ENCODE assay signal across 8 mouse cellular contexts in genomic region chr15:81693366-81693966, GRCm38 (mm10). TPM values are rescaled to one million over a fixed set of nuclear protein-coding genes. Genes with fewer than 3 reads are reported as not detected.
DNase-seq lines count a peak whose midpoint lies in the region; ATAC-seq and TF ChIP-seq lines count a peak whose summit lies in the region.

No protein-coding gene starts in this region.

- intact Hi-C loops in left cerebral cortex, postnatal 14 days (cut with DNase I), result no loop called here

- peaks cover 47% of the 10 kb centered on the region for H3K27me3 ChIP-seq in heart, embryonic 11.5 days (ENCODE audit: control insufficient read depth, insufficient read depth, low read length)
- H3K27me3 ChIP-seq in ES-Bruce4 (ENCODE audit: control insufficient read depth, insufficient read depth, low read length, poor library complexity, severe bottlenecking), result no peaks in the 10 kb centered on the region
- H3K27me3 ChIP-seq in forebrain, embryonic 13.5 days, result peaks cover 53% of the 10 kb centered on the region
- peaks cover 63% of the 10 kb centered on the region for H3K27me3 ChIP-seq in liver, embryonic 15.5 days

- ATAC-seq in heart, embryonic 11.5 days (replicated peaks; ENCODE audit: insufficient number of reproducible peaks, low FRiP score, low TSS enrichment), result no peak
- peak; percentile 37 for ATAC-seq in forebrain, embryonic 13.5 days
- ATAC-seq in liver, embryonic 15.5 days (ENCODE audit: insufficient read depth), result peak; percentile 12; the same call in 1 of the 2 replicates

- no peak for DNase-seq in heart, adult 11 months
- DNase-seq in cerebellum, postnatal 36 days, result no peak
- no peak for DNase-seq in left cerebral cortex, postnatal 14 days (ENCODE audit: low spot score in 2 of 2)
- no peak for DNase-seq in testis, postnatal 14 days (ENCODE audit: low spot score)

- peak overlapping the region; percentile 91 for H3K4me2 ChIP-seq in heart, embryonic 11.5 days
- H3K4me2 ChIP-seq in forebrain, embryonic 13.5 days, result peak overlapping the region; percentile 94
- H3K4me2 ChIP-seq in liver, embryonic 15.5 days, result peak overlapping the region; percentile 75

- peak overlapping the region; percentile 61 for H3K4me3 ChIP-seq in heart, embryonic 11.5 days (ENCODE audit: low read depth, low read length)
- H3K4me3 ChIP-seq in ES-Bruce4 (ENCODE audit: low read depth, low read length), result peak overlapping the region; percentile 45
- H3K4me3 ChIP-seq in forebrain, embryonic 13.5 days, result peak overlapping the region; percentile 54
- H3K4me3 ChIP-seq in liver, embryonic 15.5 days (replicated peaks), result peak overlapping the region; percentile 53

- no peak for TF ChIP-seq POLR2A in ES-Bruce4 (IDR thresholded peaks at IDR 0.05; ENCODE audit: insufficient read depth, low read length)

- no peaks in the 10 kb centered on the region for H3K9me3 ChIP-seq in heart, embryonic 11.5 days (replicated peaks; ENCODE audit: control insufficient read depth, low read length)
- no peaks in the 10 kb centered on the region for H3K9me3 ChIP-seq in ES-Bruce4 (replicated peaks; ENCODE audit: control insufficient read depth, insufficient read depth, low read length, poor library complexity, severe bottlenecking)
- H3K9me3 ChIP-seq in forebrain, embryonic 13.5 days (replicated peaks), result no peaks in the 10 kb centered on the region
- no peaks in the 10 kb centered on the region for H3K9me3 ChIP-seq in liver, embryonic 15.5 days (replicated peaks)

- H3K9ac ChIP-seq in heart, embryonic 11.5 days (ENCODE audit: low read depth, low read length), result peak overlapping the region; percentile 46; the same call in 1 of the 2 replicates
- peak overlapping the region; percentile 67 for H3K9ac ChIP-seq in ES-Bruce4 (ENCODE audit: low read depth, poor library complexity, severe bottlenecking)
- H3K9ac ChIP-seq in forebrain, embryonic 13.5 days, result peak overlapping the region; percentile 76
- H3K9ac ChIP-seq in liver, embryonic 15.5 days, result no peak overlapping the region

- H3K27ac ChIP-seq in heart, embryonic 11.5 days (ENCODE audit: low read depth, low read length), result no peak overlapping the region
- no peak overlapping the region for H3K27ac ChIP-seq in ES-Bruce4 (ENCODE audit: insufficient read depth, low read length)
- no peak overlapping the region for H3K27ac ChIP-seq in forebrain, embryonic 13.5 days
- no peak overlapping the region for H3K27ac ChIP-seq in liver, embryonic 15.5 days (replicated peaks)

- H3K36me3 ChIP-seq in heart, embryonic 11.5 days (ENCODE audit: control insufficient read depth, insufficient read depth, low read length), result no peaks in the 10 kb centered on the region
- H3K36me3 ChIP-seq in ES-Bruce4 (ENCODE audit: control insufficient read depth, insufficient read depth, low read length, poor library complexity, severe bottlenecking), result no peaks in the 10 kb centered on the region
- peaks cover under 1% of the 10 kb centered on the region; the same call in 1 of the 2 replicates for H3K36me3 ChIP-seq in forebrain, embryonic 13.5 days (ENCODE audit: poor library complexity, severe bottlenecking)
- no peaks in the 10 kb centered on the region for H3K36me3 ChIP-seq in liver, embryonic 15.5 days (replicated peaks)

- WGBS in heart, embryonic 11.5 days (ENCODE audit: insufficient replicate concordance), result 4% methylated on average over 41 of the region's 41 CpGs
- 4% methylated on average over 41 of the region's 41 CpGs for WGBS in forebrain, embryonic 13.5 days
- 7% methylated on average over 41 of the region's 41 CpGs for WGBS in liver, embryonic 15.5 days (ENCODE audit: insufficient replicate concordance)

- TF ChIP-seq CTCF in ES-Bruce4 (IDR thresholded peaks at IDR 0.05; ENCODE audit: low read depth, low read length), result no peak

- H3K4me1 ChIP-seq in heart, embryonic 11.5 days (ENCODE audit: control insufficient read depth, insufficient read depth, low read length), result peaks cover 15% of the 10 kb centered on the region
- H3K4me1 ChIP-seq in ES-Bruce4 (ENCODE audit: control insufficient read depth, insufficient read depth, low read length), result no peaks in the 10 kb centered on the region
- H3K4me1 ChIP-seq in forebrain, embryonic 13.5 days, result peaks cover 21% of the 10 kb centered on the region
- peaks cover 17% of the 10 kb centered on the region for H3K4me1 ChIP-seq in liver, embryonic 15.5 days (replicated peaks)

- no peak for TF ChIP-seq EP300 in ES-Bruce4 (IDR thresholded peaks at IDR 0.05; ENCODE audit: insufficient read depth, low read depth, low read length)

RNA-seq across cellular contexts. Expression of gene Chadl, which starts 3.6 kb away (rescaled TPM):
- 0.44 and 1.5 TPM in 2 replicates for polyA plus RNA-seq in heart, embryonic 11.5 days (2014; fragmentation: Nextera tagmentation; extraction: Ambion mirVana)
- 1.0 and 1.1 TPM in 2 replicates for polyA plus RNA-seq in ES-Bruce4 (2011; ENCODE audit: insufficient read depth, insufficient read length, low read depth, missing spikeins)
- 7.4 and 7.7 TPM in 2 replicates for polyA plus RNA-seq in forebrain, embryonic 13.5 days (2015; fragmentation: Nextera tagmentation; extraction: Ambion mirVana)
- polyA plus RNA-seq in liver, embryonic 15.5 days (2015; fragmentation: Nextera tagmentation; extraction: Ambion mirVana), result 0.45 and 0.50 TPM in 2 replicates
- 10 to 100 TPM; 18.8 to 23.8 TPM for total RNA-seq in left cerebral cortex, postnatal 14 days (2021)

RNA-seq across cellular contexts. Expression of gene L3mbtl2, which starts 29.8 kb away (rescaled TPM):
- 17.2 and 17.7 TPM in 2 replicates for polyA plus RNA-seq in heart, embryonic 11.5 days (2014; fragmentation: Nextera tagmentation; extraction: Ambion mirVana)
- polyA plus RNA-seq in ES-Bruce4 (2011; ENCODE audit: insufficient read depth, insufficient read length, low read depth, missing spikeins), result 49.3 and 50.3 TPM in 2 replicates
- 30.9 and 33.8 TPM in 2 replicates for polyA plus RNA-seq in forebrain, embryonic 13.5 days (2015; fragmentation: Nextera tagmentation; extraction: Ambion mirVana)
- 13.1 and 13.8 TPM in 2 replicates for polyA plus RNA-seq in liver, embryonic 15.5 days (2015; fragmentation: Nextera tagmentation; extraction: Ambion mirVana)
- total RNA-seq in left cerebral cortex, postnatal 14 days (2021), result 10 to 100 TPM; 34.4 to 35.5 TPM

RNA-seq across cellular contexts. Expression of gene Zc3h7b, which starts 51.4 kb away (rescaled TPM):
- 26.9 and 36.8 TPM in 2 replicates for polyA plus RNA-seq in heart, embryonic 11.5 days (2014; fragmentation: Nextera tagmentation; extraction: Ambion mirVana)
- polyA plus RNA-seq in ES-Bruce4 (2011; ENCODE audit: insufficient read depth, insufficient read length, low read depth, missing spikeins), result 40.5 and 42.1 TPM in 2 replicates
- 41.5 and 44.3 TPM in 2 replicates for polyA plus RNA-seq in forebrain, embryonic 13.5 days (2015; fragmentation: Nextera tagmentation; extraction: Ambion mirVana)
- polyA plus RNA-seq in liver, embryonic 15.5 days (2015; fragmentation: Nextera tagmentation; extraction: Ambion mirVana), result 5.0 and 5.1 TPM in 2 replicates
- 100 to 1,000 TPM; 188 to 197 TPM for total RNA-seq in left cerebral cortex, postnatal 14 days (2021)

RNA-seq across cellular contexts. Expression of gene Rangap1, which starts 51.9 kb away (rescaled TPM):
- polyA plus RNA-seq in heart, embryonic 11.5 days (2014; fragmentation: Nextera tagmentation; extraction: Ambion mirVana), result 96.3 and 105 TPM in 2 replicates
- polyA plus RNA-seq in ES-Bruce4 (2011; ENCODE audit: insufficient read depth, insufficient read length, low read depth, missing spikeins), result 158 and 160 TPM in 2 replicates
- 141 and 160 TPM in 2 replicates for polyA plus RNA-seq in forebrain, embryonic 13.5 days (2015; fragmentation: Nextera tagmentation; extraction: Ambion mirVana)
- 71.7 and 79.3 TPM in 2 replicates for polyA plus RNA-seq in liver, embryonic 15.5 days (2015; fragmentation: Nextera tagmentation; extraction: Ambion mirVana)
- total RNA-seq in left cerebral cortex, postnatal 14 days (2021), result 100 to 1,000 TPM; 199 to 206 TPM
